Mouse (Mus musculus): ENCODE data around the gene Duoxa2.

Gene Duoxa2

DNA sequence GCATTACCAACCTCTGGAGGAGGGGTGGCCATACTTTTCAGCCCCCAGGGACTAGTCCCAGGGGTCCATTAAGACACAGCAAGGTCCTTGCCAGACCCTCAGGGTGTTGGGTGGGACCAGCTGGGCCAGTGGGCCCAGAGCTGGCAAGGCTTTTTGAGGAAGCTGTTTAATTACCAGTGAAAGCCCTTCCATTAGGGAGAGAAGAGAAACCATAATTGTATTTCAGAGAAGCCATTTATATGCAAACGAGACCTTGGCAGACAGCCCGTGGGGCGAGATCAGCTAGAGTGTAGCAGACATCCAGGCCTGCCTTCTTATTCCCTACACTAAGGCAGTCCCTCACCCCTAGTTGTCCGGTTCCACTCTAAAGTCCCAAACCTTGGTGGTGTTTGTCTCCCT lies 53.2 kb downstream of the Duoxa2 start:
- no peak for DNase-seq (ENCODE audit: low read depth, low spot score)
